Comparison of ENCODE assay signal across 7 mouse cellular contexts in the genomic region with DNA sequence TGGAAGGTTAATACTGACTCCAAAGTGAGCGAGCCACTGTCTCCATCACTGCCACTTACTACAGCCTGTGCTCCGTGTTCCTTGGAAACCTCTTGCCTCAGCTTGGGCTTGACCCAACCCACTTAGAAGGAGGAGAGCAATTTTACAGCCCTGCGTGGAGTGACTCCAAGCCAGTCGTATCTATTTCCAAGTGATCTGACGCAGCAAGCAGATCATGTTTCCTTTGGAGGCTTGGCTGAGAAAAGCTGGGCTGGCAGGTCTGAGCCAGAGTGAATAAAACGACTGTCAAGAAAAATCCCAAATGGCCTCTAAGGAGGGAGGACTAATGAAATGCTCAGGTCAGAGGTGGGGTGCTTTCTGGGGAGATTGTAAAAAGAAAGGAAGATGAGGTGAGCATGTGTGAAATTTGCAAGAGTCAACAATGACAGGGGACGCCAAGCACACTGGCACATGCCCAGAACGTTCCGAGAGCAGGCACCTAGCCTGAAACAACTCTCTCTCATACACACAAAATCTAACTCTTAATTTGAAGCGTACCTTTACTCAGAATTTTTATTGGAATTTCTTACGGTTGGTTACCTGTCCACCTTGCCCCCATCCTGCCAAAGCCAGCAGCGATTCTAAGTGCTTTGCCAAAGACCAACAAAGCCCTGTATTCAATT.
DNase-seq lines count a peak whose midpoint lies in the region; ATAC-seq lines count a peak whose summit lies in the region.

No protein-coding gene starts in this region.

- H3K9me3 ChIP-seq in embryonic facial prominence, embryonic 10.5 days = no peaks in the 10 kb centered on the region
- H3K9me3 ChIP-seq in heart, embryonic 12.5 days (replicated peaks) = no peaks in the 10 kb centered on the region
- H3K9me3 ChIP-seq in stomach, embryonic 14.5 days (ENCODE audit: control insufficient read depth, low read depth, low read length) = no peaks in the 10 kb centered on the region

- WGBS in embryonic facial prominence, embryonic 10.5 days = 61% methylated on average over 12 of the region's 12 CpGs
- WGBS in heart, embryonic 12.5 days = 58% methylated on average over 12 of the region's 12 CpGs
- 37% methylated on average over 12 of the region's 12 CpGs for WGBS in stomach, embryonic 14.5 days

- no peaks in the 10 kb centered on the region for H3K27me3 ChIP-seq in embryonic facial prominence, embryonic 10.5 days (replicated peaks; ENCODE audit: low read depth, poor library complexity, severe bottlenecking)
- no peaks in the 10 kb centered on the region for H3K27me3 ChIP-seq in heart, embryonic 12.5 days (replicated peaks)
- no peaks in the 10 kb centered on the region for H3K27me3 ChIP-seq in stomach, embryonic 14.5 days (ENCODE audit: control insufficient read depth, insufficient read depth, low read length)

- DNase-seq in adipocyte (ENCODE audit: low spot score) = peak; percentile 95
- peak; percentile 54 for DNase-seq in embryonic facial prominence, embryonic 10.5 days (ENCODE audit: low spot score)
- peak; percentile 71 to 82 for DNase-seq in kidney, postnatal 25 days
- DNase-seq in right cerebral cortex, postnatal 4 days = no peak
- no peak for DNase-seq in left cerebral cortex, adult 18-20 months (ENCODE audit: low spot score in 2 of 2)

- H3K9ac ChIP-seq in heart, embryonic 12.5 days = no peak overlapping the region
- no peak overlapping the region for H3K9ac ChIP-seq in stomach, embryonic 14.5 days (replicated peaks; ENCODE audit: low read depth, low read length)

- H3K4me1 ChIP-seq in embryonic facial prominence, embryonic 10.5 days = peaks cover 49% of the 10 kb centered on the region
- peaks cover 20% of the 10 kb centered on the region for H3K4me1 ChIP-seq in heart, embryonic 12.5 days (replicated peaks)
- H3K4me1 ChIP-seq in stomach, embryonic 14.5 days (ENCODE audit: control insufficient read depth, insufficient read depth, low read length) = peaks cover 17% of the 10 kb centered on the region

- ATAC-seq in heart, embryonic 12.5 days (ENCODE audit: insufficient number of reproducible peaks, low FRiP score) = 0 out of 2 replicates have a peak, but pooled peaks have one; percentile 57
- peak; percentile 38; the same call in 1 of the 2 replicates for ATAC-seq in stomach, embryonic 14.5 days (ENCODE audit: insufficient number of reproducible peaks, insufficient read depth, low FRiP score, low read depth)

- H3K4me3 ChIP-seq in embryonic facial prominence, embryonic 10.5 days = no peak overlapping the region
- no peak overlapping the region for H3K4me3 ChIP-seq in heart, embryonic 12.5 days
- H3K4me3 ChIP-seq in stomach, embryonic 14.5 days (ENCODE audit: low read depth, low read length) = no peak overlapping the region

- H3K36me3 ChIP-seq in embryonic facial prominence, embryonic 10.5 days (replicated peaks) = no peaks in the 10 kb centered on the region
- H3K36me3 ChIP-seq in heart, embryonic 12.5 days = no peaks in the 10 kb centered on the region
- H3K36me3 ChIP-seq in stomach, embryonic 14.5 days (ENCODE audit: control insufficient read depth, insufficient read depth, low read length) = no peaks in the 10 kb centered on the region

- H3K27ac ChIP-seq in embryonic facial prominence, embryonic 10.5 days (replicated peaks) = peak overlapping the region; percentile 61
- no peak overlapping the region for H3K27ac ChIP-seq in heart, embryonic 12.5 days (ENCODE audit: poor library complexity, severe bottlenecking)
- peak overlapping the region; percentile 66; the same call in 1 of the 2 replicates for H3K27ac ChIP-seq in stomach, embryonic 14.5 days (ENCODE audit: low read length)

- H3K4me2 ChIP-seq in heart, embryonic 12.5 days = no peak overlapping the region
- H3K4me2 ChIP-seq in stomach, embryonic 14.5 days (replicated peaks; ENCODE audit: low read depth, low read length) = no peak overlapping the region

Comparison
In these comparisons a context has a peak if more than half of its experiments do, and no peak if none do; other contexts are left out.
1. DNase-seq: peak in adipocyte (single experiment), embryonic facial prominence, embryonic 10.5 days (single experiment) and kidney, postnatal 25 days (2 of 2); none in right cerebral cortex, postnatal 4 days (single experiment) and left cerebral cortex, adult 18-20 months (0 of 2).